Mouse (Mus musculus) left cerebral cortex, postnatal 36 days (tissue): ENCODE data around the gene Ifrd2. TPM values are rescaled to one million over a fixed set of nuclear protein-coding genes. Genes with fewer than 3 reads are reported as not detected.

Experiments used
- DNase-seq, 2 experiments: peaks; one replicate each; pipeline ENCODE4 v3.0.0; 2021 to 2022; ENCODE audit warnings: low spot score in 2 of 2, mixed read lengths in 1 of 2
- intact Hi-C: fragments of 180-260 bp; cut with DNase I; formaldehyde crosslinking; loops from one replicate; pipeline ENCODE4 v1.15.1; 2025
- total RNA-seq, 2 experiments: library from RNA; stranded (reverse); gene quantifications; 2 replicates each; pipeline ENCODE4 v1.2.3; 2021

Gene Ifrd2
- total RNA-seq, 2 experiments from 2014 or later, result 11.1 to 13.8 TPM

DNA sequence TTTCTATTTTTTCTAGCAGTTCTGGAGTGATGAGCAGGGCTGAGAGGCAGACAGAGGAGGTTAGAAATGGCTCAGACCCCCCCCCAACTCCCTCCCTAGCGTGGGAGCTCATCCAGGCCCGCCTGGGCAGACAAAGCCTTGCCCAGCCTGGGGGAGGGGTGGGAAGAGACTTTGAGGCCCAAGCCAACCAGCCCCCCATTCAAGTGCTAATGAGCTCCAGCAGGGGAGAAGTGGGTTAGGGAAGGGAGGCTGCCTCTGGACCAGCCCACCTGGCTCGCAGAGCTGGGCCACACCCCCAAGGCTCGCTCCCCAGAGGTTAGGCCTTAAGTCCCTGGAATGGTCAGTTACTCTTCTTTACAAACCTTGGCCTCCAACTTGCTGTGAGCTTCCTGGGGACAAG lies 43.1 kb downstream of the Ifrd2 start:
- intact Hi-C loops, result no loop called here
- DNase-seq, result no peak

GRCm38 (mm10) chr9:107631311-107631826 lies 43.9 kb downstream of the Ifrd2 start:
- intact Hi-C loops, result no loop called here

GRCm38 (mm10) chr9:107631861-107632260 lies 44.4 kb downstream of the Ifrd2 start:
- intact Hi-C loops, result loop anchor here (2.0 kb wide), 1 partner anchor 19 kb away; no protein-coding TSS in a partner anchor
- no peak for DNase-seq

More at GRCm38 (mm10) chr9:107631311-107631826, 43.9 kb downstream of the Ifrd2 start:
- DNase-seq, result no peak

DNA sequence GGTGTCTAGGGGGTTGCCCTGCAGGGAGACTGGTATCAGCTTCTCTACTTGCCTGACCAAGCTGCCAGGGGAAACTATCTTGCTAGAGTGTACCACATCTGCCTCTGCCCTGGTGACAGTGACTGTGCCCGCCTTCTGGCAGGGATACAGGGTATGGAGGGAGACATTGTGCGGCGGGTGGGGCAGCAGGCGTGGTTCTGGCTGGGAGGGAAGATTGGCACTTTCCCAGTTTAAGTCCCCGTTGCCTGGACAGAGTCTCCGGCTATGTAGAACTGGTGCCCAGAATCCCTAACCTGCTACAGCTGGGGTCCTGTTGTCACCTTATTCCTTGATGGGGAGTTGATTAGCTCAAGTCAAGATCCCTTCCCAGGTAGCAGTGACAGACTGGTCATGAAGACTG lies 45.0 kb downstream of the Ifrd2 start:
- intact Hi-C loops, result loop anchor here (2.0 kb wide), 1 partner anchor 20 kb away; no protein-coding TSS in a partner anchor
- DNase-seq, result no peak

- intact Hi-C loops, result loop anchor here (2.0 kb wide), 1 partner anchor 20 kb away; no protein-coding TSS in a partner anchor
- DNase-seq, result peak; percentile 81 to 84
Observed at GRCm38 (mm10) chr9:107633091-107633660, 45.7 kb downstream of the Ifrd2 start.

DNA sequence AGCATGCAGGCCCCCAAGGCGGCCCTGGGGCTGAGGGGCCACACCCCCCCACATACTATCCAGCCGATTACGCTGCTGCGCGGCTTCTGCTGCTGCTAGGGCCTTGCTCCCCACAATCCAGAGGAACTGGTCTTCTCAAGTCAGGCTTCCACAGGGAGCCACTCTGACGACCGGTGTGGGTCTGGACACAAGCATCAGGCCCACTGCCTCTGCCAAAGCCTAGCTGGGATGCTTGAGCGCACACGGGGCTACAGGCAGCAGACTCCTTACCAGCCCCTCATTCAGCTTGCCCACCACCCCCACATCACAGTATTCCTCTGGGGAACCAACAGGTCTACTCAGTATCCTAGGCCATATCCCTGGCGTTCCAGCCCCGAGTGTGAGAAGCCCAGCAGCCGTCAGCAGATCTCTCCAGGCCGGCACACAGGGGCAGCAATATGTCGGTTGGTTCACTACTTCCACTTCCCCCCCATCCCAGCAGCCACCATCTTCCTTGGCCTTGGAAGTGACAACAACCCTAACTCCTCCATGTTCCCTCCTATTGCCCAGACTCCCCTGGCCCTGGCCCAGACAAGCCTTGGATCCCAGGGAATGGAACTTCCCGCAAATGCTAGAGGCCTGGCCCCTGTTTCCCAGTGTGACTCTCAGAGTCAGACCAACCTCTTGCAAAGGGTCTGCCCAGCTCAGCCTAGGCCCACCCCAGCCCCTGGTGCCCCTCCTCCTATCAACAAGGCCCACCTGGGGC lies 46.4 kb downstream of the Ifrd2 start:
- DNase-seq, result peak in 1 of 2 experiments; percentile 38
- intact Hi-C loops, result loop anchor here (2.0 kb wide), 1 partner anchor 21 kb away; no protein-coding TSS in a partner anchor

- DNase-seq, result no peak
- intact Hi-C loops, result no loop called here
Observed at GRCm38 (mm10) chr9:107634406-107635278, 47.2 kb downstream of the Ifrd2 start.

DNA sequence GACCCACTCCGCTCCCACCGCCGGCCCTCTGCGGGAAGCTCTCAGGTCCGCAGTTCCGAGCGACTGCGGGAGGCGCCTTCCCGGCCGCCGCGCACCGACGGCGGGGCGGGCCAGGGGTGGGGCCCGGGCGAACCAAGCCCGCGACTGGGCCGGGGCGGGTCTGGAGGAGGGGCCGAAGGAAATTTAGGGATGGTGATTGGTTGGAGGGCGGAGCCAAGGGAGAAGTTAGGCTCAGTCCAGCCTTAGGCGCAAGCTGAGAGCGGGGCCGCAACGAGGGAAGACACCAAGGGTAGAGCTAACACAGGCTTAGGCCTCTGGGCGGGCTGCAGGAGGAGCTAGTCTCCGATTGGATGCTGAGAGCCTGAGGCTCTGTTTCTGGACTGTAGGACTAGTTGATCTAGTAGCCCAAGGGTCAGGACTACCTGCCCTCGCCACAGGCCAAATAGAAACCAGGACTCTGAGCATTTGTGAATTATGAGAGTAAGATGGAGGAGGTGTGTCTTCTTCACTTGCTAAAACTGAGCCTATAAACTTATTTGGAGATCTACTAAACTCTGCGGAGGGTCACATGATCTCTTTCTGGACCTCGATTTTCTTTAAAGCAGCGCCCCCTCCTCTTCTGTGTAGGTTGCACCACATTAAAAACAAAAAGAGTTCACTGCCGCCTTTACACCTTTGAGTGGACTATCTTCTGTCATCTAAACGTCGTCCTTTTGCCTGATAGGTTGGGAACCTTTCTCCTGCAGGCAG lies 48.0 kb downstream of the Ifrd2 start, which contains the start of gene Gnai2:
TSS of gene Gnai2 (minus strand) at position 89 of the 750 bp plus-strand sequence.
- DNase-seq, result peak; percentile 94 to 95
- intact Hi-C loops, result no loop called here

GRCm38 (mm10) chr9:107637070-107637469 lies 49.6 kb downstream of the Ifrd2 start:
- no peak for DNase-seq

DNA sequence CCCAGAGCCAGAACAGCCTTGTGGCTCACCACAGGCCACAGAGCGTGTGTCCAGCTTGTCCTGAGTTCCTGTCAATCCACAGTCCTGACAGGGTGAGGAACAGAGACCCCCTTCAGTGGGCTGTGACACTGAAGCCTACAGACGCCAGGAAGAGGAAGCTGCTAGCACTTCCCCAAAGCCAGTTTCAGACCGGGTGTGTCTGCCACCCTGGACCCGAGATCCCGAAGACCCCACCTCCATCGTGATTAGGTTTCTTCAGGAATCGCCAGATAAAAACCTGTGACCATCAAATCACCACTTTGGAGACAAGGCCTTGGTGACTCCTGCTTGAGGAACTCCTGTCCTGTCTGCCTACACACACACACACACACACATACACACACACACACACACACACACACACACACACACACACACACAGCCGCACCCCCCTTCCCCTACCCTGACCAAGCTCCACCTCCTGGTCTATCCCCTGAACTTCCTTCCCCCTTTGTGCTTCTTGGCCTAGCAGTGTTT lies 52.9 kb downstream of the Ifrd2 start:
- no peak for DNase-seq
- intact Hi-C loops, result no loop called here

More at GRCm38 (mm10) chr9:107637070-107637469, 49.6 kb downstream of the Ifrd2 start:
- intact Hi-C loops, result no loop called here

GRCm38 (mm10) chr9:107641666-107642065 lies 54.2 kb downstream of the Ifrd2 start:
- intact Hi-C loops, result no loop called here
- DNase-seq, result no peak

Other genes starting within 250 kb of the Ifrd2 start
- gene Hemk1, start 249.3 kb upstream of the Ifrd2 start, total RNA-seq, result 10 to 100 TPM; 13.3 to 18.0 TPM
- gene 6430571L13Rik, start 247.0 kb upstream of the Ifrd2 start, total RNA-seq, result 1 to 10 TPM; 4.6 to 5.0 TPM
- 10 to 100 TPM; 23.0 to 38.4 TPM for gene Cacna2d2, start 188.0 kb upstream of the Ifrd2 start, total RNA-seq
- gene Tmem115, start 53.7 kb upstream of the Ifrd2 start, total RNA-seq, result 10 to 100 TPM; 34.7 to 39.6 TPM
- 10 to 100 TPM; 16.9 to 17.0 TPM for gene Cyb561d2, start 45.4 kb upstream of the Ifrd2 start, total RNA-seq
- gene Nprl2, start 45.4 kb upstream of the Ifrd2 start, total RNA-seq, result 10 to 100 TPM; 38.9 to 46.2 TPM
- 1 to 10 TPM; 3.4 to 4.3 TPM for gene Zmynd10, start 40.3 kb upstream of the Ifrd2 start, total RNA-seq
- 10 to 100 TPM; 16.7 to 19.0 TPM for gene Rassf1, start 36.1 kb upstream of the Ifrd2 start, total RNA-seq
- 100 to 1,000 TPM in 1 of 2 experiments, 10 to 100 TPM in 1; 91.3 to 106 TPM for gene Tusc2, start 24.4 kb upstream of the Ifrd2 start, total RNA-seq
- 10 to 100 TPM; 11.1 to 12.7 TPM for gene Hyal2, start 19.7 kb upstream of the Ifrd2 start, total RNA-seq
- 1 to 10 TPM; 4.4 to 6.8 TPM for gene Hyal1, start 10.7 kb upstream of the Ifrd2 start, total RNA-seq
- 10 to 100 TPM; 10.3 to 11.5 TPM for gene Naa80, start 8.8 kb upstream of the Ifrd2 start, total RNA-seq
- gene Hyal3, start 6.8 kb upstream of the Ifrd2 start, total RNA-seq, result 1 to 10 TPM in 1 of 2 experiments, under 1 TPM in 1; 0.79 to 1.9 TPM
- 1 to 10 TPM; 2.6 to 3.1 TPM for gene Sema3b, start 21.6 kb downstream of the Ifrd2 start, total RNA-seq
- gene Gnai2, start 47.7 kb downstream of the Ifrd2 start, total RNA-seq, result 100 to 1,000 TPM; 215 to 221 TPM
- 10 to 100 TPM; 66.3 to 66.8 TPM for gene Slc38a3, start 81.9 kb downstream of the Ifrd2 start, total RNA-seq
- gene Gnat1, start 92.1 kb downstream of the Ifrd2 start, total RNA-seq, result 1 to 10 TPM in 1 of 2 experiments, under 1 TPM in 1; 0.41 to 1.2 TPM
- 10 to 100 TPM; 16.6 to 17.2 TPM for gene Sema3f, start 122.8 kb downstream of the Ifrd2 start, total RNA-seq
- gene Rbm5, start 183.4 kb downstream of the Ifrd2 start, total RNA-seq, result 100 to 1,000 TPM; 109 to 159 TPM